22 mouse cellular contexts compared by ENCODE assay signal in the genomic region with DNA sequence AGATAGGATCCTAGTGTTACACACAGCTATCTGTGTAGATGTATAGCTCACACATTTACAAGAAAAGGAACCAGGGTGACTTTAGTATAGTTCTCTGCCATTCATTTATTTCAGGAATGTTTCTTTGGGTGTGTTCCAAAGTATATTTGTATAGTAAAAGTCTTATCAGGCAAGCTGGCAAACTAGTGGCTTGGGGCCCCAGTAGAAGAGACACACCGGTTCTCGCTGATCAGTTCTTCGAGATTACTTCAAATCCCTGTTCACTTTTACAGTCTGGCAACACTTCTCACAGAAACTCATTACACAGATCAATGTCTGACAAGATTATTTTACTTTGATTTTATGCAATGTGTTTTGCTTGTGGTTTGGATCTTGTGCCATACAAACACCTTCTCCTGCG.
DNase-seq lines count a peak whose midpoint lies in the region; ATAC-seq and TF ChIP-seq lines count a peak whose summit lies in the region.
"Had no signal": no experiment of that assay in that cellular context is flagged by ENCODE, and none has a peak within 500 bp of the region (broad histone marks: within the 10 kb centered on the region; RNA-seq: fewer than 3 reads in every experiment).

No protein-coding gene starts in this region.

- TF ChIP-seq POLR2A in liver, adult 2 months (IDR thresholded peaks at IDR 0.05; ENCODE audit: extremely low read depth, insufficient read depth, low read length) = no peak

- WGBS in liver, adult 2 months = 24% methylated on average over 4 of the region's 4 CpGs
- WGBS in liver, embryonic 12.5 days (ENCODE audit: insufficient replicate concordance) = 51% methylated on average over 4 of the region's 4 CpGs
- 58% methylated on average over 4 of the region's 4 CpGs for whole genome bisulfite sequencing in intestine, embryonic 16.5 days
- 57% methylated on average over 4 of the region's 4 CpGs for WGBS in stomach, postnatal 0 days
- WGBS in forebrain, embryonic 15.5 days = 72% methylated on average over 4 of the region's 4 CpGs

- H3K79me2 ChIP-seq in liver, adult 2 months (ENCODE audit: control insufficient read depth, insufficient read depth, low read length) = no peaks in the 10 kb centered on the region; the same call in 1 of the 2 replicates

- no peaks in the 10 kb centered on the region for H3K36me3 ChIP-seq in liver, adult 2 months (ENCODE audit: control insufficient read depth, insufficient read depth, low read length)
- H3K36me3 ChIP-seq in liver, embryonic 12.5 days = no peaks in the 10 kb centered on the region
- no peaks in the 10 kb centered on the region for H3K36me3 ChIP-seq in intestine, embryonic 16.5 days (ENCODE audit: control insufficient read depth, insufficient read depth, low read length)
- H3K36me3 ChIP-seq in stomach, postnatal 0 days (ENCODE audit: control insufficient read depth, insufficient read depth, low read length) = no peaks in the 10 kb centered on the region
- H3K36me3 ChIP-seq in forebrain, embryonic 15.5 days = no peaks in the 10 kb centered on the region
- H3K36me3 ChIP-seq: embryonic facial prominence, embryonic 12.5 days; G1E; heart, embryonic 13.5 days; hindbrain, embryonic 12.5 days had no signal

- H3K27me3 ChIP-seq in liver, adult 2 months (ENCODE audit: control insufficient read depth, insufficient read depth, low read length) = no peaks in the 10 kb centered on the region
- no peaks in the 10 kb centered on the region for H3K27me3 ChIP-seq in liver, embryonic 12.5 days (replicated peaks)
- H3K27me3 ChIP-seq in intestine, embryonic 16.5 days (replicated peaks; ENCODE audit: control insufficient read depth, insufficient read depth, low read length) = no peaks in the 10 kb centered on the region
- H3K27me3 ChIP-seq in stomach, postnatal 0 days (ENCODE audit: control insufficient read depth, insufficient read depth, low read length) = no peaks in the 10 kb centered on the region
- no peaks in the 10 kb centered on the region for H3K27me3 ChIP-seq in forebrain, embryonic 15.5 days
- H3K27me3 ChIP-seq: embryonic facial prominence, embryonic 12.5 days; heart, embryonic 13.5 days; hindbrain, embryonic 12.5 days had no signal

- ATAC-seq in liver, embryonic 12.5 days = no peak
- ATAC-seq in intestine, embryonic 16.5 days = peak; percentile 56; the same call in 1 of the 2 replicates
- ATAC-seq in stomach, postnatal 0 days (ENCODE audit: low FRiP score, low TSS enrichment) = no peak
- no peak for ATAC-seq in forebrain, embryonic 15.5 days (replicated peaks)
- ATAC-seq: CD4-positive, CD25-positive, alpha-beta regulatory T cell, adult 4 months; forebrain, embryonic 16.5 days; hindbrain, postnatal 0 days had no signal

- H3K9me3 ChIP-seq in liver, embryonic 12.5 days (replicated peaks) = no peaks in the 10 kb centered on the region
- no peaks in the 10 kb centered on the region for H3K9me3 ChIP-seq in intestine, embryonic 16.5 days (ENCODE audit: control insufficient read depth, low read length)
- H3K9me3 ChIP-seq in stomach, postnatal 0 days (ENCODE audit: control insufficient read depth, low read length) = no peaks in the 10 kb centered on the region
- H3K9me3 ChIP-seq in forebrain, embryonic 15.5 days = no peaks in the 10 kb centered on the region
- H3K9me3 ChIP-seq: embryonic facial prominence, embryonic 12.5 days; heart, embryonic 13.5 days; hindbrain, embryonic 12.5 days had no signal

- DNase-seq in liver, adult 2 months (ENCODE audit: extremely low read depth, low read depth, low spot score) = peak; percentile 51
- peak; percentile 13 for DNase-seq in 3T3-L1 (ENCODE audit: low read depth, low spot score)
- DNase-seq in stomach, postnatal 0 days (ENCODE audit: low spot score) = peak; percentile 17
- DNase-seq: adrenal gland, postnatal 10 days; B cell, adult 2 months; cerebellum, adult 11 months; cerebellum, adult 8-10 months; cerebellum, postnatal 14 days; gastrocnemius, postnatal 10 days; heart, adult 2 months; heart, postnatal 10 days; heart, postnatal 4 days had no signal

- TF ChIP-seq CTCF in liver, adult 2 months (IDR thresholded peaks at IDR 0.05; ENCODE audit: low read depth, low read length) = no peak
- TF ChIP-seq CTCF in stomach, postnatal 0 days (IDR thresholded peaks at IDR 0.05; ENCODE audit: low read depth) = no peak

- TF ChIP-seq EP300 in stomach, postnatal 0 days (optimal IDR thresholded peaks at IDR 0.05) = no peak

- H3K27ac ChIP-seq in liver, adult 2 months (replicated peaks; ENCODE audit: insufficient read depth, low read depth, low read length) = no peak overlapping the region
- no peak overlapping the region for H3K27ac ChIP-seq in liver, embryonic 12.5 days
- no peak overlapping the region for H3K27ac ChIP-seq in intestine, embryonic 16.5 days (ENCODE audit: low read length)
- no peak overlapping the region for H3K27ac ChIP-seq in stomach, postnatal 0 days (replicated peaks)
- H3K27ac ChIP-seq in forebrain, embryonic 15.5 days (replicated peaks) = no peak overlapping the region
- H3K27ac ChIP-seq: embryonic facial prominence, embryonic 12.5 days; heart, adult 2 months; heart, embryonic 13.5 days; hindbrain, embryonic 12.5 days; hindbrain, postnatal 0 days had no signal

- H3K4me1 ChIP-seq in liver, adult 2 months (ENCODE audit: control insufficient read depth, insufficient read depth, low read length) = peaks cover 5% of the 10 kb centered on the region; the same call in 1 of the 2 replicates
- H3K4me1 ChIP-seq in liver, embryonic 12.5 days = no peaks in the 10 kb centered on the region
- no peaks in the 10 kb centered on the region for H3K4me1 ChIP-seq in intestine, embryonic 16.5 days (ENCODE audit: control insufficient read depth, insufficient read depth, low read length)
- H3K4me1 ChIP-seq in stomach, postnatal 0 days (replicated peaks; ENCODE audit: control insufficient read depth, insufficient read depth) = no peaks in the 10 kb centered on the region
- H3K4me1 ChIP-seq in forebrain, embryonic 15.5 days = 0 out of 2 replicates have a peak, but pooled peaks cover 7% of the 10 kb centered on the region
- H3K4me1 ChIP-seq: embryonic facial prominence, embryonic 12.5 days had no signal

- H3K4me2 ChIP-seq in liver, embryonic 12.5 days = no peak overlapping the region
- no peak overlapping the region for H3K4me2 ChIP-seq in intestine, embryonic 16.5 days (ENCODE audit: low read depth, low read length)
- no peak overlapping the region for H3K4me2 ChIP-seq in stomach, postnatal 0 days (replicated peaks; ENCODE audit: low read depth)
- H3K4me2 ChIP-seq in forebrain, embryonic 15.5 days (replicated peaks) = no peak overlapping the region
- H3K4me2 ChIP-seq: embryonic facial prominence, embryonic 12.5 days; heart, embryonic 13.5 days; hindbrain, embryonic 12.5 days had no signal

- no peak overlapping the region for H3K4me3 ChIP-seq in liver, adult 2 months (ENCODE audit: insufficient read depth, low read depth, low read length)
- no peak overlapping the region for H3K4me3 ChIP-seq in liver, embryonic 12.5 days
- H3K4me3 ChIP-seq in intestine, embryonic 16.5 days (ENCODE audit: low read length) = no peak overlapping the region
- no peak overlapping the region for H3K4me3 ChIP-seq in stomach, postnatal 0 days (ENCODE audit: low read depth, low read length)
- no peak overlapping the region for H3K4me3 ChIP-seq in forebrain, embryonic 15.5 days
- H3K4me3 ChIP-seq: embryonic facial prominence, embryonic 12.5 days; heart, adult 2 months; heart, embryonic 13.5 days; hindbrain, embryonic 12.5 days had no signal

- no peak overlapping the region for H3K9ac ChIP-seq in liver, adult 2 months (ENCODE audit: low read depth, low read length)
- H3K9ac ChIP-seq in liver, embryonic 12.5 days = no peak overlapping the region
- no peak overlapping the region for H3K9ac ChIP-seq in intestine, embryonic 16.5 days (ENCODE audit: low read depth, low read length)
- no peak overlapping the region for H3K9ac ChIP-seq in stomach, postnatal 0 days (ENCODE audit: low read length)
- H3K9ac ChIP-seq in forebrain, embryonic 15.5 days (replicated peaks) = no peak overlapping the region
- H3K9ac ChIP-seq: embryonic facial prominence, embryonic 12.5 days; heart, embryonic 13.5 days; hindbrain, embryonic 12.5 days had no signal
